In genomic region chr9:75434872-75435271, GRCm38 (mm10) we compare ENCODE assay signal across 12 mouse cellular contexts. TPM values are rescaled to one million over a fixed set of nuclear protein-coding genes. Genes with fewer than 3 reads are reported as not detected.
DNase-seq lines count a peak whose midpoint lies in the region; ATAC-seq and TF ChIP-seq lines count a peak whose summit lies in the region.
"Had no signal": no experiment of that assay in that cellular context is flagged by ENCODE, and none has a peak within 500 bp of the region (broad histone marks: within the 10 kb centered on the region; RNA-seq: fewer than 3 reads in every experiment).

No protein-coding gene starts in this region.

- no peak overlapping the region for H3K4me2 ChIP-seq in hindbrain, embryonic 14.5 days (replicated peaks)
- H3K4me2 ChIP-seq in hindbrain, postnatal 0 days (ENCODE audit: low read depth, low read length), result no peak overlapping the region
- H3K4me2 ChIP-seq: heart, embryonic 12.5 days had no signal

- peak; percentile 35 for DNase-seq in CD4-positive, CD25-positive, alpha-beta regulatory T cell, adult 2 months (ENCODE audit: low read depth, low spot score)
- no peak for DNase-seq in hindbrain, embryonic 14.5 days (ENCODE audit: low spot score)
- DNase-seq in hindbrain, postnatal 0 days (ENCODE audit: low spot score), result no peak

- TF ChIP-seq CTCF in hindbrain, postnatal 0 days (IDR thresholded peaks at IDR 0.05; ENCODE audit: low read depth), result no peak

- no peak overlapping the region for H3K4me3 ChIP-seq in hindbrain, embryonic 14.5 days (replicated peaks; ENCODE audit: low read length)
- no peak overlapping the region for H3K4me3 ChIP-seq in hindbrain, postnatal 0 days (ENCODE audit: low read length)
- H3K4me3 ChIP-seq in megakaryocyte, embryonic 14.5 days (replicated peaks), result peak overlapping the region; percentile 42
- H3K4me3 ChIP-seq in brown adipose tissue, adult 24 weeks (ENCODE audit: insufficient read depth, low read depth, low read length), result no peak overlapping the region
- H3K4me3 ChIP-seq: erythroblast, embryonic 14.5 days; heart, embryonic 12.5 days; left cerebral cortex, adult 2 months had no signal

- no peaks in the 10 kb centered on the region for H3K4me1 ChIP-seq in hindbrain, embryonic 14.5 days (replicated peaks; ENCODE audit: control insufficient read depth, insufficient read depth, low read length)
- no peaks in the 10 kb centered on the region for H3K4me1 ChIP-seq in hindbrain, postnatal 0 days (ENCODE audit: insufficient read depth, low read length)
- H3K4me1 ChIP-seq in megakaryocyte, embryonic 14.5 days, result peaks cover 87% of the 10 kb centered on the region
- H3K4me1 ChIP-seq in brown adipose tissue, adult 24 weeks (ENCODE audit: control insufficient read depth, insufficient read depth, insufficient read length, low read length), result peaks cover 10% of the 10 kb centered on the region; the same call in 1 of the 2 replicates

- H3K9me3 ChIP-seq in hindbrain, embryonic 14.5 days (ENCODE audit: control insufficient read depth, low read length), result no peaks in the 10 kb centered on the region
- H3K9me3 ChIP-seq in hindbrain, postnatal 0 days (ENCODE audit: low read length), result no peaks in the 10 kb centered on the region
- no peaks in the 10 kb centered on the region for H3K9me3 ChIP-seq in megakaryocyte, embryonic 14.5 days
- H3K9me3 ChIP-seq: heart, embryonic 12.5 days had no signal

- 77% methylated on average over 6 of the region's 6 CpGs for WGBS in hindbrain, embryonic 14.5 days
- 74% methylated on average over 6 of the region's 6 CpGs for WGBS in hindbrain, postnatal 0 days

- H3K36me3 ChIP-seq in hindbrain, embryonic 14.5 days (replicated peaks; ENCODE audit: control insufficient read depth, insufficient read depth), result no peaks in the 10 kb centered on the region
- H3K36me3 ChIP-seq in hindbrain, postnatal 0 days (ENCODE audit: insufficient read depth, low read length), result no peaks in the 10 kb centered on the region
- no peaks in the 10 kb centered on the region for H3K36me3 ChIP-seq in megakaryocyte, embryonic 14.5 days (replicated peaks; ENCODE audit: low read length)
- H3K36me3 ChIP-seq: heart, embryonic 12.5 days had no signal

- H3K9ac ChIP-seq in hindbrain, embryonic 14.5 days, result no peak overlapping the region
- H3K9ac ChIP-seq in hindbrain, postnatal 0 days (replicated peaks; ENCODE audit: low read length), result no peak overlapping the region
- H3K9ac ChIP-seq: forebrain, postnatal 0 days; heart, embryonic 12.5 days had no signal

- H3K27me3 ChIP-seq in hindbrain, embryonic 14.5 days (ENCODE audit: control insufficient read depth, insufficient read depth, low read length), result no peaks in the 10 kb centered on the region
- H3K27me3 ChIP-seq in hindbrain, postnatal 0 days (ENCODE audit: insufficient read depth, low read length), result no peaks in the 10 kb centered on the region
- no peaks in the 10 kb centered on the region for H3K27me3 ChIP-seq in megakaryocyte, embryonic 14.5 days (replicated peaks)
- H3K27me3 ChIP-seq: heart, embryonic 12.5 days had no signal

- no peak for ATAC-seq in CD4-positive, CD25-positive, alpha-beta regulatory T cell, adult 4 months
- ATAC-seq in hindbrain, embryonic 14.5 days (ENCODE audit: low FRiP score), result peak; percentile 51; the same call in 1 of the 2 replicates
- ATAC-seq in hindbrain, postnatal 0 days, result no peak
- ATAC-seq in megakaryocyte, adult 5-6 weeks (ENCODE audit: poor library complexity, severe bottlenecking), result no peak
- ATAC-seq in megakaryocyte-erythroid progenitor cell, adult 5-6 weeks (replicated peaks; ENCODE audit: low FRiP score, low TSS enrichment, poor library complexity, severe bottlenecking), result no peak

- H3K27ac ChIP-seq in hindbrain, embryonic 14.5 days, result no peak overlapping the region
- H3K27ac ChIP-seq in hindbrain, postnatal 0 days, result no peak overlapping the region
- peak overlapping the region; percentile 80 for H3K27ac ChIP-seq in brown adipose tissue, adult 24 weeks (replicated peaks; ENCODE audit: low read depth, low read length)
- H3K27ac ChIP-seq: left cerebral cortex, adult 2 months had no signal

RNA-seq across cellular contexts. Expression of gene Leo1, which starts 6.5 kb away (rescaled TPM):
- polyA plus RNA-seq in CD4-positive, CD25-positive, alpha-beta regulatory T cell, adult 4 months (2017; shearing (Covaris generic)), result 10 to 100 TPM; 31.7 to 40.8 TPM
- 36.1 and 36.9 TPM in 2 replicates for polyA plus RNA-seq in hindbrain, embryonic 14.5 days (2014; fragmentation: Nextera tagmentation; extraction: Ambion mirVana)
- 19.4 and 22.2 TPM in 2 replicates for total RNA-seq in hindbrain, postnatal 0 days (2014; rRNA removed)
- polyA plus RNA-seq in hindbrain, postnatal 0 days (2015; fragmentation: Nextera tagmentation; extraction: Ambion mirVana), result 40.8 and 41.2 TPM in 2 replicates
- 3.6 and 17.0 TPM in 2 replicates for polyA plus RNA-seq in megakaryocyte, embryonic 14.5 days (2012; ENCODE audit: insufficient read depth, low replicate concordance)
- total RNA-seq in megakaryocyte, adult 5-6 weeks (2015), result 12.5 and 16.3 TPM in 2 replicates
- total RNA-seq in megakaryocyte, adult 5-6 weeks (2017), result 32.5 and 35.6 TPM in 2 replicates
- polyA plus RNA-seq in brown adipose tissue, adult 24 weeks (2012; ENCODE audit: insufficient read depth, insufficient read length, missing spikeins), result 19.0 and 21.4 TPM in 2 replicates
- 36.6 and 37.5 TPM in 2 replicates for total RNA-seq in megakaryocyte-erythroid progenitor cell, adult 5-6 weeks (2014; fragmentation: Nextera tagmentation)
- 76.8 and 84.1 TPM in 2 replicates for total RNA-seq in megakaryocyte-erythroid progenitor cell, adult 5-6 weeks (2017)

RNA-seq across cellular contexts. Expression of gene Mapk6, which starts 25.1 kb away (rescaled TPM):
- polyA plus RNA-seq in CD4-positive, CD25-positive, alpha-beta regulatory T cell, adult 4 months (2017; shearing (Covaris generic)), result 10 to 100 TPM; 31.1 to 45.6 TPM
- polyA plus RNA-seq in hindbrain, embryonic 14.5 days (2014; fragmentation: Nextera tagmentation; extraction: Ambion mirVana), result 185 and 192 TPM in 2 replicates
- 149 and 160 TPM in 2 replicates for total RNA-seq in hindbrain, postnatal 0 days (2014; rRNA removed)
- 95.7 and 109 TPM in 2 replicates for polyA plus RNA-seq in hindbrain, postnatal 0 days (2015; fragmentation: Nextera tagmentation; extraction: Ambion mirVana)
- 31.3 and 53.1 TPM in 2 replicates for polyA plus RNA-seq in megakaryocyte, embryonic 14.5 days (2012; ENCODE audit: insufficient read depth, low replicate concordance)
- 36.0 and 39.6 TPM in 2 replicates for total RNA-seq in megakaryocyte, adult 5-6 weeks (2015)
- 26.6 and 29.3 TPM in 2 replicates for total RNA-seq in megakaryocyte, adult 5-6 weeks (2017)
- polyA plus RNA-seq in brown adipose tissue, adult 24 weeks (2012; ENCODE audit: insufficient read depth, insufficient read length, missing spikeins), result 12.0 and 16.0 TPM in 2 replicates
- total RNA-seq in megakaryocyte-erythroid progenitor cell, adult 5-6 weeks (2014; fragmentation: Nextera tagmentation), result 28.6 and 30.0 TPM in 2 replicates
- total RNA-seq in megakaryocyte-erythroid progenitor cell, adult 5-6 weeks (2017), result 37.8 and 38.0 TPM in 2 replicates
